Mouse (Mus musculus) midbrain, postnatal 0 days (tissue): ENCODE data around the gene Gpr179. TPM values are rescaled to one million over a fixed set of nuclear protein-coding genes. Genes with fewer than 3 reads are reported as not detected.
"Not testable (repeated sequence)": the region's sequence is repeated elsewhere in the genome, so short reads cannot be mapped to it uniquely, and the experiment has no call there.

Experiments used
- ATAC-seq: fragments of 200-750 bp; cut with Nextera tagmentation; 2 replicates; pipeline ENCODE4 v1.8.0; 2017; ENCODE audit warnings: moderate number of reproducible peaks, mild to moderate bottlenecking, moderate TSS enrichment, moderate library complexity; ENCODE audit not compliant: low FRiP score
- DNase-seq: peaks from one replicate; pipeline ENCODE4 v3.0.0-alpha.2; 2015; ENCODE audit warnings: low spot score
- H3K27ac ChIP-seq: fragments of 300-500 bp; sonication (generic); 2 replicates; pipeline ENCODE4 v1.5.1; 2014; ENCODE audit warnings: low read depth, mild to moderate bottlenecking, low read length, mixed read lengths
- H3K27me3 ChIP-seq: fragments of 300-500 bp; sonication (generic); 2 replicates; pipeline ENCODE4 v1.6.1; 2014; ENCODE audit warnings: low read length, control low read depth, mixed read lengths; ENCODE audit not compliant: insufficient read depth
- H3K36me3 ChIP-seq: fragments of 300-500 bp; sonication (generic); 2 replicates; pipeline ENCODE4 v1.6.1; 2014; ENCODE audit warnings: low read length, control low read depth, mixed read lengths; ENCODE audit not compliant: insufficient read depth
- H3K4me1 ChIP-seq: fragments of 300-500 bp; sonication (generic); 2 replicates; pipeline ENCODE4 v1.6.1; 2014; ENCODE audit warnings: mild to moderate bottlenecking, control low read depth, antibody characterized with exemption, low read length, mixed read lengths; ENCODE audit not compliant: insufficient read depth
- H3K4me2 ChIP-seq: fragments of 300-500 bp; sonication (generic); 2 replicates; pipeline ENCODE4 v1.6.1; 2014; ENCODE audit warnings: low read depth, mild to moderate bottlenecking, low read length, mixed read lengths; ENCODE audit not compliant: poor library complexity, severe bottlenecking
- H3K4me3 ChIP-seq: fragments of 300-500 bp; sonication (generic); 2 replicates; pipeline ENCODE4 v1.5.1; 2014; ENCODE audit warnings: low read depth, mild to moderate bottlenecking, low read length, moderate library complexity
- H3K9ac ChIP-seq: fragments of 300-500 bp; sonication (generic); replicated peaks from 2 replicates; pipeline ENCODE4 v1.6.1; 2014; ENCODE audit warnings: mild to moderate bottlenecking, low read length, moderate library complexity, mixed read lengths; ENCODE audit not compliant: poor library complexity, severe bottlenecking
- H3K9me3 ChIP-seq: fragments of 300-500 bp; sonication (generic); 2 replicates; pipeline ENCODE4 v1.6.1; 2016; ENCODE audit warnings: low read length, control low read depth
- CTCF ChIP-seq: IDR thresholded peaks from 2 replicates; pipeline ENCODE4 v1.5.1; 2016; ENCODE audit warnings: antibody characterized with exemption, mild to moderate bottlenecking
- WGBS: fragments of 180-500 bp; shearing (Covaris S2); extraction: QIAGEN DNeasy Blood & Tissue Kit; methylation state at CpG from one replicate; pipeline ENCODE4 v1.1.7; 2014; 5-methylcytosine and 5-hydroxymethylcytosine counted together
- polyA plus RNA-seq: library from polyadenylated mRNA; unstranded; fragments of >200 nt; fragmentation: Nextera tagmentation; extraction: Ambion mirVana; gene quantifications from 2 replicates; pipeline ENCODE4 v1.2.1, GENCODE M21; 2015
- total RNA-seq: library from RNA; depleted of rRNA; stranded (reverse); fragments of >200 nt; gene quantifications from 2 replicates; pipeline ENCODE4 v1.2.3, GENCODE M21; 2014

Gene Gpr179
- total and polyA plus RNA-seq, 2 experiments from 2014 or later: 0.71 to 0.78 TPM

DNA sequence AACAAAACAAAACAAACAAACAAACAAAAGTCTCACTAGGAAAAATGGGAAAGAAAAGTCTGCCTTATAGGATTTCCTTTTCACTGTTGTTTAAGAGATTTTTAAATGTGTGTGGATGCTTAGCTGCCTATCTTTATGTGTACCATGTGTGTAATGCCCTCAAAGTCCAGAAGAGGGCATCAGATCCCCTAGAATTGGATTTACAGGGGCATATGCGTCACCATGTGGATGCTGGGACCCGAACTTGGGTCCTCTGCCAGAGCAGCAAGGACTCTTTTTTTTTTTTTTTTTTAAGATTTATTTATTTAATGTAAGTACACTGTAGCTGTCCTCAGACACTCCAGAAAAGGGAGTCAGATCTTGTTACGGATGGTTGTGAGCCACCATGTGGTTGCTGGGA, 37.8 kb downstream of the Gpr179 start:
- no peaks in the 10 kb centered on the region for H3K9me3 ChIP-seq
- WGBS: 94% methylated on average over 3 of the region's 3 CpGs
- H3K9ac ChIP-seq: no peak overlapping the region
- H3K4me3 ChIP-seq: no peak overlapping the region
- no peaks in the 10 kb centered on the region for H3K36me3 ChIP-seq
- ATAC-seq: no peak
- peaks cover 18% of the 10 kb centered on the region for H3K4me1 ChIP-seq
- no peak overlapping the region for H3K27ac ChIP-seq
- no peaks in the 10 kb centered on the region for H3K27me3 ChIP-seq
- DNase-seq: no peak
- TF ChIP-seq CTCF: peak; percentile 53
- no peak overlapping the region for H3K4me2 ChIP-seq

DNA sequence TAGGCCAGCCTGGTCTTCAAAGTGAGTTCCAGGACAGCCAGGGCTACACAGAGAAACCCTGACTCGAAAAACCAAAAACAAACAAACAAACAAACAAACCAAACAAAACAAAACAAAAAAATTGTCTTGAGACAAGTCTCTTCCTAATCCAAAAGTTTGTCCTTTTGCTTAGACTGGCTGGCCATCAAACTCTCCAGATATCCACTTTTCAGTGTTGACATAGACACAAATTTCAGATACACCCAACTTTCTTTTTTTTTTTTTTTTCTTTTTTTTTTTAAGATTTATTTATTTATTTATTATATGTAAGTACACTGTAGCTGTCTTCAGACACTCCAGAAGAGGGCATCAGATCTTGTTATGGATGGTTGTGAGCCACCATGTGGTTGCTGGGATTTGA, 39.0 kb downstream of the Gpr179 start:
- not testable (repeated sequence) for H3K27me3 ChIP-seq, ATAC-seq, H3K27ac ChIP-seq, H3K4me3 ChIP-seq, H3K4me2 ChIP-seq, DNase-seq, H3K9me3 ChIP-seq, H3K9ac ChIP-seq, H3K36me3 ChIP-seq
- H3K4me1 ChIP-seq: peaks cover 18% of the 10 kb centered on the region
- 94% methylated on average over 1 of the region's 1 CpGs for WGBS

DNA sequence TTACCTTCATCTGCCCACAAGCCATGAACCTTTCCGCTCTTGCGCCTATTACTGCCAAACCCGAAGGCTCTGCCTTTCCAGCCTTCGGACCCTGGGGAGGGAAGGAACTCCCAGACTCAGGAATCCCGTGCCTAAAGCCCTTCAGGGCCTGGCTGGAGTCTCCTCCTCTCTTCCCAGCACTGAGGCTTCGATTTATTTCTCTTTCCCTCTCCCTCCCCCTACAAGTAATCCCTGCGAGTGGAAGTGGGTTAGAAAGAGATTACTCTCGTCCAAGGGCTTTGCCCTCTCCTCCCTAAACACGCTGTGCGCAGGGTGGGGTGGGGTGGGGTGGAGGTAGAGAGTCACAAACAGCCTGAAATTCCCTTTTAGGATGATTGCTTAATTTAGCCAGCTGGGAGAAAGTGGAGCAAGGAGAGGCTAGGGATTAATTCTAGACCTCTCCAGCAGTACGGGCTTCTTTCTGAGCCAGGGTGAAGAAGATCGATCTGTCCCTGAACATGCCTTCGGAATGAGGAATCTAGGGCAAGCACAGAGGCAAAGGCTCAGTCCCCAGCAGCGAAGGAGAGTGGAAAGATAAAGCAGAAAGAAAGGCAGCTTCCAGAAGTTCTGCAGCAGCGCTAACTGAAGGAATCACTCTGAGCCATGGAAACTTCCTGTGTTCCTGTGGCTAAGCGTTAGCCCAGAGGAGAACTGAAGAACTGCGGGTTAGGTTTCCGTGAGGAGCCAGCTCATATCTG, 40.8 kb downstream of the Gpr179 start:
- TF ChIP-seq CTCF: peak; percentile 54
- no peaks in the 10 kb centered on the region for H3K36me3 ChIP-seq
- H3K4me2 ChIP-seq: peak overlapping the region; percentile 56
- ATAC-seq (no peak), DNase-seq (peak; percentile 62)
- H3K9me3 ChIP-seq: no peaks in the 10 kb centered on the region
- H3K4me3 ChIP-seq: peak overlapping the region; percentile 14; the same call in 1 of the 2 replicates
- H3K4me1 ChIP-seq: peaks cover 12% of the 10 kb centered on the region
- H3K27me3 ChIP-seq: no peaks in the 10 kb centered on the region
- 0 out of 2 replicates have a peak overlapping the region, but pooled peaks have one; percentile 8 for H3K27ac ChIP-seq
- H3K9ac ChIP-seq: no peak overlapping the region; the same call in 1 of the 2 replicates
- WGBS: 4% methylated on average over 18 of the region's 18 CpGs

DNA sequence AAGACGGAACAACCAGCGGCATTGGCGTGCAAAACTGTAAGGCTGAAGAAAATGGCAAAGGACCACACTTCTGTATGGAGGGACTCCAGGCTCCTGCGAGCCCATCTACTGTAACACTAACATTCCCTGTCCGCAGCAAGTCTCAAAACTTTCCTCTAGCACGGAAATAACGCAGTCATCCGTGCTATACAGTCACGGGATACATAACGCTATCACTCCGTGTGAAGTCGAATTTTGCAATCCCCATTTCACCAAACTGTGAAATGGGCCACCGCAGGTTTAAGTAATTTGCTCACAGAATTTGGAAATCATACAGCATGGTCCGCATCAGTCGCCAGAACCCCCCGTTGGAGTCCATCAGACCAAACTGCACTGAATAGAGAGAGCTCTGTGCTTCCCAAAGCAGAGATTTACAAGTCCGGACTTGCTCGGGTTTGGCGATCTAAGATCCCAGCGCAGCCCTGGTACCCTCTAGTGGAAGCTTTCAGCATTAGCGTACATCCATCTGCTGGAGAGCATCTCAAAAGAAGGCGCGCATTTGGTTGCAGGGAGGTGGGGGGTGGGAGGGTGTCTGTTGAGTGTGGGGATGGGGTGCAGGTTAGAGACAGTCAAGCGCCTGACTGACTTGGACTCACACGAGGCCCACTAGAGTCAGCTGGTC, 41.8 kb downstream of the Gpr179 start:
- peak; percentile 90 for DNase-seq

DNA sequence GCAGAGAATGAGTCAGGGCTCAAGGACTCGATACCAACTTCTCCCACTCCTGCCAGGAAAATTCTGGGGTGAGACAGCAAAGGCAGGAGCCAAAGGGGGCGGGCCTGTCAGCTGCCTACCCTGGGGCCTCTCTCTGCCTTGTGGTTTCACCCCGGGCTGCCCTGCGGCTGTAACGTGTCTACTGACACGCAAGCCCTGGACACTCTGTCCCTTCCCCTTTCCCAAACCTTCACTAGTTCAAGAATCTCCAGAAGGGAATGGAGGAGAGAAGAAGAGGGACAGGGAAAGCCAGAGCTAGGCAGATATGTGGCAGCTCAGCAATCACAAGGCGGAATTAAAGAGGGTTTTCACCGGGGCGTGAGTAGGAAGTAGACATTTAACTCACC, 42.4 kb downstream of the Gpr179 start:
- WGBS: 4% methylated on average over 9 of the region's 9 CpGs
- H3K4me1 ChIP-seq: peaks cover 12% of the 10 kb centered on the region
- no peaks in the 10 kb centered on the region for H3K36me3 ChIP-seq
- no peak for TF ChIP-seq CTCF
- no peak overlapping the region for H3K27ac ChIP-seq
- H3K4me3 ChIP-seq: peak overlapping the region; percentile 33
- peak overlapping the region; percentile 5; the same call in 1 of the 2 replicates for H3K9ac ChIP-seq
- no peak for ATAC-seq
- H3K27me3 ChIP-seq: no peaks in the 10 kb centered on the region
- no peaks in the 10 kb centered on the region for H3K9me3 ChIP-seq
- peak overlapping the region; percentile 56 for H3K4me2 ChIP-seq
- DNase-seq: peak; percentile 33

More for the DNA sequence above, 41.8 kb downstream of the Gpr179 start:
- Histone ChIP-seq H3K4me2 (peak overlapping the region; percentile 56), H3K27ac (no peak overlapping the region), H3K27me3 (no peaks in the 10 kb centered on the region), H3K9ac (peak overlapping the region; percentile 5; the same call in 1 of the 2 replicates), H3K9me3 (no peaks in the 10 kb centered on the region), H3K36me3 (no peaks in the 10 kb centered on the region), H3K4me3 (peak overlapping the region; percentile 33), H3K4me1 (peaks cover 12% of the 10 kb centered on the region)
- WGBS: under 1% methylated on average over 25 of the region's 25 CpGs
- ATAC-seq: peak; percentile 62; the same call in 1 of the 2 replicates
- TF ChIP-seq CTCF: peak; percentile 84
